Mouse (Mus musculus) limb, embryonic 12.5 days (tissue): Measurements from ENCODE around the gene Ptprb. TPM values are rescaled to one million over a fixed set of nuclear protein-coding genes. Genes with fewer than 3 reads are reported as not detected.

Source experiments
- ATAC-seq: fragments of 200-750 bp; cut with Nextera tagmentation; 2 replicates; pipeline ENCODE4 v1.8.0; 2017; ENCODE audit warnings: low read depth, moderate TSS enrichment; ENCODE audit not compliant: insufficient number of reproducible peaks, insufficient read depth, low FRiP score, low TSS enrichment
- H3K27ac ChIP-seq: fragments of 300-500 bp; sonication (generic); 2 replicates; pipeline ENCODE4 v1.5.1; 2016; ENCODE audit warnings: mild to moderate bottlenecking, moderate library complexity
- H3K27me3 ChIP-seq: fragments of 300-500 bp; sonication (generic); 2 replicates; pipeline ENCODE4 v1.6.1; 2016; ENCODE audit warnings: mild to moderate bottlenecking, moderate library complexity
- H3K36me3 ChIP-seq: fragments of 300-500 bp; sonication (generic); 2 replicates; pipeline ENCODE4 v1.6.1; 2016; ENCODE audit warnings: mild to moderate bottlenecking, moderate library complexity
- H3K4me1 ChIP-seq: fragments of 300-500 bp; sonication (generic); replicated peaks from 2 replicates; pipeline ENCODE4 v1.6.1; 2016
- H3K4me2 ChIP-seq: fragments of 300-500 bp; sonication (generic); 2 replicates; pipeline ENCODE4 v1.6.1; 2016; ENCODE audit warnings: mild to moderate bottlenecking, moderate library complexity
- H3K4me3 ChIP-seq: fragments of 300-500 bp; sonication (generic); replicated peaks from 2 replicates; pipeline ENCODE4 v1.5.1; 2016; ENCODE audit warnings: mild to moderate bottlenecking
- H3K9ac ChIP-seq: fragments of 300-500 bp; sonication (generic); replicated peaks from 2 replicates; pipeline ENCODE4 v1.6.1; 2016; ENCODE audit warnings: mild to moderate bottlenecking, moderate library complexity
- H3K9me3 ChIP-seq: fragments of 300-500 bp; sonication (generic); 2 replicates; pipeline ENCODE4 v1.6.1; 2016; ENCODE audit warnings: mild to moderate bottlenecking, moderate library complexity
- WGBS: fragments of 180-500 bp; shearing (Covaris S2); methylation state at CpG from one replicate; pipeline ENCODE4 v1.1.7; 2016; 5-methylcytosine and 5-hydroxymethylcytosine counted together
- polyA plus RNA-seq: library from polyadenylated mRNA; unstranded; fragments of >200 nt; fragmentation: Nextera tagmentation; extraction: Ambion mirVana; gene quantifications from 2 replicates; pipeline ENCODE4 v1.2.1, GENCODE M21; 2016

The Ptprb gene
- polyA plus RNA-seq, 1 experiment from 2014 or later = 2.2 TPM

DNA sequence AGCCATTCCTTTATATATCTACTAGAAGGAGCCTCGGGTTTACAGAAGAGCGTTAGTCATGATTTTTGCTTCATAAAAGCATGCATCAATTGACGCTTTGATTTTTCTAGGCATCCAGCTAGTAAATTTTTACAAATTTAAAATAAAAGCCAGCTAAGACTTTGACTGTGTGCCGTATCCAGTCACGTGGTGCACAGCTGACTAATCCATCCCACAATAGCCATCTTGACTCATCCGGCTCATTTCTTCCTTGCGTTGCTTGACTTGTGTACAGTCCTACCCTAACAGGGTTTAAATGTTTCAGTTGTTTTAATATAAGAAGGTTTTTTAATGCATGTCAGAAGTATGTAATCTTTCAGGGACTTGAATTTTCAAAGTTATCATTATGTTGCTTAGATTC is 60.0 kb downstream of the Ptprb start:
- no peak for ATAC-seq
- Histone ChIP-seq H3K27ac (no peak overlapping the region), H3K4me1 (peaks cover 18% of the 10 kb centered on the region; the same call in 1 of the 2 replicates), H3K27me3 (no peaks in the 10 kb centered on the region), H3K36me3 (no peaks in the 10 kb centered on the region), H3K9me3 (no peaks in the 10 kb centered on the region), H3K9ac (no peak overlapping the region), H3K4me2 (no peak overlapping the region), H3K4me3 (no peak overlapping the region)
- WGBS = 89% methylated on average over 7 of the region's 7 CpGs

DNA sequence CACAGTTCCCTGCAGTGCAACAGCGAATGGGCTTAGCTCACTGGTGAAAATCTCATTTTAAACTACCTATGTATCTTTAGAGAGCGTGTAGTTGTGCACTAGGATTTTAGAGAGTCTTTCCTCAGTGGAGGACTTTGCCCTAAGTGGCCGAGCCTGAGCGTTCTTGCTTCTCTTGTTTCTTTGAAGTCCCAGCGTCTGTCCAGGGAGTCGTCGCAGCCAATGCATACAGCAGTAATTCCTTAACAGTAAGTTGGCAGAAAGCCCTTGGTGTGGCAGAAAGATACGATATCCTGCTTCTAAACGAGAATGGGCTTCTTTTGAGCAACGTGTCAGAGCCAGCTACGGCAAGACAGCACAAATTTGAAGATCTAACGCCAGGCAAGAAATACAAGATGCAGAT is 65.9 kb downstream of the Ptprb start:
- ATAC-seq = no peak
- Histone ChIP-seq H3K9me3 (no peaks in the 10 kb centered on the region), H3K4me3 (no peak overlapping the region), H3K4me1 (no peaks in the 10 kb centered on the region; the same call in 1 of the 2 replicates), H3K27ac (no peak overlapping the region), H3K9ac (no peak overlapping the region), H3K4me2 (no peak overlapping the region), H3K36me3 (no peaks in the 10 kb centered on the region), H3K27me3 (no peaks in the 10 kb centered on the region)
- WGBS = 79% methylated on average over 12 of the region's 12 CpGs

DNA sequence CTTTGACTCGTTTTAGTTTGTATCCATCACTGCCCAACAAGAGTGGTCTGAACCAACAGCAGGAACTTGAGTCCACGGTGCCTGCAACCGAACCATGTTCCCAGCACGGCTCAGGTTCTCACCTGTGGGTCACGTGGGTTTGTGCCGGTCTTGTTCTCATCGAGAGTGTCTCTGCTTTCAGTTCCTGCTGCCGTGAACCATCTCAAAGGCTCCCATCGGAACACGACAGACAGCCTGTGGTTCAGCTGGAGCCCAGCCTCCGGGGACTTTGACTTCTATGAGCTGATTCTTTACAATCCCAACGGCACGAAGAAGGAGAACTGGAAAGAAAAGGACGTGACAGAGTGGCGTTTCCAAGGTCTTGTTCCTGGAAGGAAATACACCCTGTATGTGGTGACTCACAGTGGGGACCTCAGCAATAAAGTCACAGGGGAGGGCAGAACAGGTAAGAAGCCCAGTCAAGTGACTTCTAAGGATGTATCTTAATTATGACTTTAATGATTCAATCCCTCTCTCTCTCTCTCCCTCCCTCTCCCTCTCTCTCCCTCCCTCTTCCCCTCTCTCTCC is 71.4 kb downstream of the Ptprb start:
- Histone ChIP-seq H3K4me1 (no peaks in the 10 kb centered on the region), H3K9ac (no peak overlapping the region), H3K4me3 (no peak overlapping the region), H3K4me2 (no peak overlapping the region), H3K9me3 (no peaks in the 10 kb centered on the region), H3K27me3 (no peaks in the 10 kb centered on the region), H3K36me3 (no peaks in the 10 kb centered on the region), H3K27ac (no peak overlapping the region)
- 78% methylated on average over 15 of the region's 15 CpGs for WGBS
- no peak for ATAC-seq

DNA sequence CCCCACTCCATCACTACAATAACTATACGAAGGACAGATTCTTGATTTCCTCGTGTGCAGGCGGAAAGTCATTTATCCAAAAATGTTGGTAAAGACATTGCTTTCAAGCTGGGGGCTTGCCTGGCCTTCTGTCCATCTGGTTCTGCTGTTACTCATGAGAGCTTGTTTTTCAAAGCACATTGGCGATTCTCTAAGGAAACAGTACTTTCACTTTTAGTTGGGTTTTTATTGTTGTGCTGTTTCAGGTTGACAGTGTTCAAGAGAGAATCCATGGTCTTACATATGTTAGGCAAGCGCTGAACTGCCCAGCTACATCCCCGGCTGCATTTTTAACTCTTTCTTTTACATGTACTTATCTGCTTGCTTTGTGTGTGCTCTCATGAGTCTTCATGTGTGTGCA is 73.7 kb downstream of the Ptprb start:
- WGBS = 86% methylated on average over 6 of the region's 6 CpGs
- H3K4me2 ChIP-seq = no peak overlapping the region
- no peaks in the 10 kb centered on the region for H3K9me3 ChIP-seq
- H3K4me3 ChIP-seq = no peak overlapping the region
- H3K27ac ChIP-seq = no peak overlapping the region
- H3K36me3 ChIP-seq = no peaks in the 10 kb centered on the region
- no peak for ATAC-seq
- H3K4me1 ChIP-seq = 0 out of 2 replicates have a peak, but pooled peaks cover 3% of the 10 kb centered on the region
- no peak overlapping the region for H3K9ac ChIP-seq
- no peaks in the 10 kb centered on the region for H3K27me3 ChIP-seq

DNA sequence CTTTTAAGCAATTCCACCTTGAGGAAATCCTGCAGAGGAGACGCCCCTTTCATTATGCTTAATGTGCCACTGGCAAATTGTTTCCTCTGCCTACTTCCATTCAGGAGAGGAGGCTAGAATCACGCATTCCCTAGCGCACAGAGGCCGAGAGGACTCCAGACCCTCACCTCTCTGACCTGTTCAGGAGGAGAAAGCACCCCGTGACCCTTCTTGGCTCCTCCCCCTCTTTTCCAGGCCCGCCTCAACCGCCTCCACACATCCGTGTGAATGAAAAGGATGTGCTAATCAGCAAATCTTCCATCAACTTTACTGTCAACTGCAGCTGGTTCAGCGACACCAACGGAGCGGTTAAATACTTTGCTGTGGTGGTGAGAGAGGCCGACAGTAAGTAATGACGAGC is 75.2 kb downstream of the Ptprb start:
- Histone ChIP-seq H3K4me2 (no peak overlapping the region), H3K4me3 (no peak overlapping the region), H3K4me1 (0 out of 2 replicates have a peak, but pooled peaks cover 3% of the 10 kb centered on the region), H3K9ac (no peak overlapping the region), H3K9me3 (no peaks in the 10 kb centered on the region), H3K27ac (no peak overlapping the region), H3K36me3 (no peaks in the 10 kb centered on the region), H3K27me3 (no peaks in the 10 kb centered on the region)
- ATAC-seq = no peak
- 23% methylated on average over 13 of the region's 13 CpGs for WGBS

DNA sequence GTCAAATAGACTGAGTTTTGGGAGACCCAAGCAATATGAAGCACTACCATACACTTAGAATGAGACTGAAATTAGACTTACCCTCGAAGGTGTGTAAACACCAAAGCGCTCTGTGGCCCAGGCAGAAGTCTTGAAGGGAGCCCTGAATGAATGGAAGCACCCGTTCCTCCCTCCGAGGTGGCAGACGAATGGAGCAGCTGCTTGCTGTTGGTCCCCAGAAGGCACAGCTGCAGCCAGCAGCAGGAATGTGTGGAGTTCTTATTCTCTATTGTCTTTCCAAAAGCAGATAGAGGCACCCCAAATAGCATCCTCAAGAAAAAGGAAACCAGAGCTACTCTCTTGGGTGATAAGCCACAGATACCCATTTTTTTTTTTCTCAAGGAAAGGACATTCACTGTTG is 79.0 kb downstream of the Ptprb start:
- no peak overlapping the region for H3K27ac ChIP-seq
- WGBS = 61% methylated on average over 5 of the region's 5 CpGs
- H3K9me3 ChIP-seq = no peaks in the 10 kb centered on the region
- no peak overlapping the region for H3K4me3 ChIP-seq
- H3K4me2 ChIP-seq = no peak overlapping the region
- no peak for ATAC-seq
- no peaks in the 10 kb centered on the region for H3K36me3 ChIP-seq
- H3K9ac ChIP-seq = no peak overlapping the region
- H3K4me1 ChIP-seq = peaks cover 9% of the 10 kb centered on the region
- no peaks in the 10 kb centered on the region for H3K27me3 ChIP-seq

DNA sequence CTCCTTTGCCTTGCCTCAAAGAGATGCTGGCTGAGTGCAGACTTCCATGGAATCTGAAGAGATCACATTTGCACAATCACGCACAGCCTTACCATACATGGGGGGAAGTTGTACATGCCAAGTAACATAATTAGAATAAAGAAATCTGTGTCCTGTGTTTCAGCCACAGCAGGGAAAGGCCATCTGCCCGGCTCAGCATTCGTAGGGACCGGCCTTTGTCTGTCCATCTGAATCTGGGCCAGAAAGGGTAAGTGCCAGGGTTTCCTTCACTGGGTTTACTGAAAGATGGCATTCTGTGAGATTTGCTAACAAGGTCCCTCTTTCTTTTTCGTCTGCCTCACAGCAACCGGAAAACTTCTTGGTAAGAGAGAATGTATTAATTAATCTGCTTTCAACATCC is 86.9 kb downstream of the Ptprb start:
- H3K4me1 ChIP-seq = peaks cover 27% of the 10 kb centered on the region
- H3K27me3 ChIP-seq = no peaks in the 10 kb centered on the region

DNA sequence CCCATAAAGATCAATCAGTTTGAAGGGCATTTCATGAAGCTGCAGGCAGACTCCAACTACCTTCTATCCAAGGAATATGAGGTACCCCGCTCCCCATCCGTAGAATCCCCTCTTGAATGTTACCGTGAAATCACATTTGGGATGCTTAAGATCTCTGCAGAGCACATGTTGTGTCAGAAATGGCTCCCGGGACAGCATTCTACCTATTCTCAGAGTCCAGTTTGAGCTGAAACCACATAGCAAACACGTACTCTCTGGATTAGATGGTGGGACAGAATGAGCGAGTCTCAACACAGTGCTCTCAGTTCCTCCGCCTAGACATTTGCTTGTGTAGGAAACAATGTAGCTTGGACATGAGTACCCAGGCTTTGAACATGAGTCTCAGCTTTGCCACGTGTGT is 87.3 kb downstream of the Ptprb start:
- H3K36me3 ChIP-seq = no peaks in the 10 kb centered on the region
- no peak overlapping the region for H3K4me2 ChIP-seq
- 74% methylated on average over 8 of the region's 8 CpGs for WGBS
- H3K9ac ChIP-seq = no peak overlapping the region
- H3K27ac ChIP-seq = no peak overlapping the region
- no peaks in the 10 kb centered on the region for H3K27me3 ChIP-seq
- no peaks in the 10 kb centered on the region for H3K9me3 ChIP-seq
- ATAC-seq = no peak
- H3K4me3 ChIP-seq = no peak overlapping the region
- peaks cover 27% of the 10 kb centered on the region for H3K4me1 ChIP-seq

More for the DNA sequence above, 86.9 kb downstream of the Ptprb start:
- H3K4me3 ChIP-seq = no peak overlapping the region
- H3K9me3 ChIP-seq = no peaks in the 10 kb centered on the region
- no peak overlapping the region for H3K4me2 ChIP-seq
- no peak overlapping the region for H3K27ac ChIP-seq
- WGBS = 65% methylated on average over 6 of the region's 6 CpGs
- no peaks in the 10 kb centered on the region for H3K36me3 ChIP-seq
- no peak for ATAC-seq
- no peak overlapping the region for H3K9ac ChIP-seq

DNA sequence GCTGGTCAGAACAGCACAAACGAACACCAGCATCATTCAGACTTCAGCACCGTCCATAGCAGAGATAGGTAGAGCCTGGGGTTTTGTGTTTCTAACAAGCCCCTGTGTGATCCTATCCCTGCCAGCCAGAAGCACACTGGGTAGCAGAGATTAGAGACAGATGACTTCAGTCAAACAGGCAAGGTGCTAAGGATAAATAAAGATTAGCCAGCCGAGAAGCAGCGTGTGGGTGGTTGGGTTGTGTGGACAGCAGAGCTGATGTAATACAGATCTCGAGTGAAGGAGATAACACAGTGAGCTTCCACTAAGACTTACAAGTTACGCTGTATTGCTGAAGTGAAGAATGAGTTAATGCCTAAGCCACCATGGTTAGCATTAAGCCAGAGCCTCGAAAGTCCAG is 89.4 kb downstream of the Ptprb start:
- H3K9ac ChIP-seq = no peak overlapping the region
- 26% methylated on average over 7 of the region's 7 CpGs for WGBS
- ATAC-seq = no peak
- no peak overlapping the region for H3K4me3 ChIP-seq
- H3K27ac ChIP-seq = no peak overlapping the region
- no peaks in the 10 kb centered on the region for H3K27me3 ChIP-seq
- H3K9me3 ChIP-seq = no peaks in the 10 kb centered on the region
- peaks cover 22% of the 10 kb centered on the region for H3K4me1 ChIP-seq
- no peak overlapping the region for H3K4me2 ChIP-seq
- no peaks in the 10 kb centered on the region for H3K36me3 ChIP-seq

DNA sequence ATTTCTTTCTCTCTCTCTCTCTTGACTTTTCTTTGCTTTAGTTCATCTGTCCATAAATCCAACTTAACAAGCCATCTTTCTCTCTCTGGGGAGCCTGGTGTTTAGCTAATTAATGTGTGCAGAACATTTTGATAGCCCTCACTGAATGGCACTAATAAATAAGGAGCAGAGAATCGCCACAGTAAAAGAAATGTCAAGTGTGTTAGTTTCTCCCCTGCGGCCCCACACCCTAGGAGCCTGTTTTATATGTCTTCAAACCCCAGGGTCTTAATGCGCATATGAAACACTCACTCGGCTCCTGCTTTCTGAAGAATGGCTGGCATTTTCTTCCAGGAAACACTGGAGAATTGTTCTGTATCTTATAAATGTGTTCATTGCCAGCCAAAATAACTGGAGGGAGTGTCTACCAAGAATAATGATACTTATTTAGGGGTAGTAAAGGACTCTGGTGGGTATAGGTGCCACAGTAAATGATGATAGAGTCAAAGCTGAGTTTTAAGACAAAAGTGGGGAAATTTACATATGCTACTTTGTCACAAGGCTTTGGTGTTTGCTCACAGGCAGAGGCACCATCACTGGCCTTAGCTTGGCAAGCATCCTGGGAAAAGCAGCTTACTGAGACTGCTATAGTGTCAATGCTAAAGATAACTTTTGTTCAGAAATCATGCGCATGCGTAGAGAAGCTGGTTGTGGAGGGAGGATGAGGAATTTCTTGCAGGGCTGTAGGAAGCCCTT is 95.8 kb downstream of the Ptprb start:
- 29% methylated on average over 6 of the region's 6 CpGs for WGBS
- no peaks in the 10 kb centered on the region for H3K36me3 ChIP-seq
- no peaks in the 10 kb centered on the region for H3K9me3 ChIP-seq
- no peak overlapping the region for H3K4me3 ChIP-seq
- peak; percentile 66; the same call in 1 of the 2 replicates for ATAC-seq
- peaks cover 14% of the 10 kb centered on the region for H3K4me1 ChIP-seq
- peak overlapping the region; percentile 87 for H3K27ac ChIP-seq
- H3K27me3 ChIP-seq = no peaks in the 10 kb centered on the region
- H3K9ac ChIP-seq = no peak overlapping the region
- H3K4me2 ChIP-seq = no peak overlapping the region

DNA sequence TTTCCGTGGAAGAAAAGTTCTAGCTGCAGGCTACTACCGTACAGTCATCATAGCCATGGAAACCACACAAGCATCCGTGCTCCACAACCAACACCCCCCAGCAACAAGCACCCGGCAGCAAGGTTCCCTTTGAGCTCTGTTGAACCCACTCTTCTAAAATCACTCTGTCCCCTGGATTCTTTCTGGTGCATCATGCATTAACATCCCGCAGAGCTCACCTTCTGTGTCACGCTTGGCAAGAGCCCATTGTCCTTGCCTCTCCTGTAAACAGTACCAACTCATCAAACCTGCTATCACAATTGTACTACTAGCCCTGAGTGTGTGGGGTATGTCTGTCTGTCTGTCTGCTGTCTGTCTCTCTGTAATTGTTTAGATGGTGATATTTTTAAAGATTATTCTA is 98.8 kb downstream of the Ptprb start:
- Histone ChIP-seq H3K4me2 (no peak overlapping the region), H3K4me3 (no peak overlapping the region), H3K27me3 (no peaks in the 10 kb centered on the region), H3K4me1 (peaks cover 14% of the 10 kb centered on the region), H3K9ac (no peak overlapping the region), H3K9me3 (no peaks in the 10 kb centered on the region), H3K36me3 (no peaks in the 10 kb centered on the region), H3K27ac (no peak overlapping the region)
- 90% methylated on average over 6 of the region's 6 CpGs for WGBS
- ATAC-seq = no peak

DNA sequence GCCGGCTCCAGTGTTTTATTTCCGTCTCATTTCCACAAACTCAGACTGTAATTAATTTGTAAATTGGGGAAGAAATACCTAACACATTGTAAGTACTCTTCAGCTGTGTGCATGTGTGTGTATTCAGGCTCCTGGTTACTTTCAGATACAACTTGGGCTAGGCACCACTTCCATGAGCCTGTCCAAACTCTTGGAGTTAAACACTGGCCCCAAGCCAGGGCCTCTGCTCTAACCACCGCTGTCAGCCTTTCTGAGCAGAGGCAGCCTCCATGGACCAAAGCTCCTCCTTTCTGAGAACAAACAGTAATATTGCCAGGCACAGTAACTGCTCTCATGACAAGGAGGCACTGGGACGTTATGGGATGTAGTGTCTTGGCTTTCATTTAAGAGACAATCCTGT is 101.5 kb downstream of the Ptprb start:
- no peak overlapping the region for H3K4me2 ChIP-seq
- H3K27me3 ChIP-seq = no peaks in the 10 kb centered on the region
- no peaks in the 10 kb centered on the region for H3K9me3 ChIP-seq
- peak overlapping the region; percentile 35; the same call in 1 of the 2 replicates for H3K27ac ChIP-seq
- 74% methylated on average over 4 of the region's 4 CpGs for WGBS
- H3K4me3 ChIP-seq = no peak overlapping the region
- H3K9ac ChIP-seq = no peak overlapping the region
- no peak for ATAC-seq
- H3K4me1 ChIP-seq = no peaks in the 10 kb centered on the region
- H3K36me3 ChIP-seq = no peaks in the 10 kb centered on the region
